Mouse (Mus musculus) adrenal gland, postnatal 36 days (tissue): ENCODE measurements at regions not wholly inside any gene's neighbourhood (a gene's known extent, or its start where the extent isn't known, plus 50 kb on each side); places are given as distances from the start of the nearest gene placed in this dataset.

Experiments
- DNase-seq, 2 experiments: peaks; one replicate each; pipeline ENCODE4 v3.0.0; 2021; ENCODE audit warnings: mixed read lengths in 1 of 2

GRCm38 (mm10) chr13:44145441-44145840 is 360.9 kb downstream of the Cd83 start:
- DNase-seq, result no peak

GRCm38 (mm10) chr13:44147841-44148240 is 363.3 kb downstream of the Cd83 start:
- no peak for DNase-seq

DNA sequence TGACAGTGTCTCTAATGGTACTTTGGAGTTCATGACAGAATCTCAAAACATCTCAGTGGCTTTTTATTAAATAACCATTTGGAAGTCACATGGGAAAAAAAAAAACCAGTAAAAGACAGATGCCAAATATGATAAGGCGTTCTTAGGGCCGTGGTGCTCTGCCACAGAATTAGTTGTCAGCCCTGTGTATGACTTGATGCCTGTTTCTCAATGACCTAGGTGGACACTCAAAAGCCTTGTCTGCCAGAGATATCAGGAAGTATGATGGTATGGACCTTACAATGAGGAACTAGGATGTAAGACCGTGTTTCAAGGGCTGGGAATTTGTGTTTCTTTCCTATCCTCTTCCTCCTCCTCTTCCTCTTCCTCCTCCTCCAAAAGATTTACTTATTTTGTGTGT is 364.9 kb downstream of the Cd83 start:
- DNase-seq, result no peak

DNA sequence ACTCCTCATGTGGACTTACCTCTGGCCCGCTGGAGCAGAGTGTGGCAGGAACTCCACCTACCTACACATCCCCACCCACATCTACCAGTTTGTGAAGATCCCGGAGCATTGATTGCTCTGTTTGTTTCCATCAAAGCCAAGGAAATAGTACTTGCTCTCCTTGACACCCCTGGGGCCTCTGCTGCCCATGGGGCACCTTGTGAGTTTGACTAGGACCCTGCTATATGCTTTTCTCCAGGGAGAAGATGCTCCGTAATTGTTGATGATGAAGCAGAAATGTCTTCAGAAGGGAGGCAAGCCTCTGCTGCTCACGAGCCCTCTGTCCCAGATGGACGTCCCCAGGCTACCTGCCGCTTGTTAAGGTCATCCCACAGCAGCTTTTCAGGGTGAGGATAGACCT is 367.0 kb downstream of the Cd83 start:
- DNase-seq, result no peak

- no peak for DNase-seq
Measured at GRCm38 (mm10) chr13:44152806-44153613, 368.4 kb downstream of the Cd83 start.

- no peak for DNase-seq
Measured at GRCm38 (mm10) chr13:44153784-44154183, 369.2 kb downstream of the Cd83 start.

DNA sequence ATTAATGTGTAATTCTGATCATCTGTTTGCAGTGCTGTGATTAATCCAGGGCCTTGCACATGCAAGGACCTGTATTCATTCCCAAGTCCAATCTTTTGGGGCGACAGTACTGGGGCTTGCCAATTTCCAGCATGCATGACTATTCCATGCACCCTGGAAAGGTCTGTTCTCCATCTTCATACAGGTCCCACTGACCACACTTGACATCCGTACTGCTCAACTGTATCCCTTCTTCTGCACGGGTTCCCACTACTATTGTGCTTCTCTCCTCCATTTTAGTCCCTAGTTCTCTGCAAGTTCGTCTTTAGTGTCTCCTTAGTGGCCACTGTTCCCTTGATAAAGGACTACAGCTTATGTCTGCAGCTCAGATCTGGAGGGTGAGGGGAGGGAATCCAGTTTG is 371.4 kb downstream of the Cd83 start:
- no peak for DNase-seq

DNA sequence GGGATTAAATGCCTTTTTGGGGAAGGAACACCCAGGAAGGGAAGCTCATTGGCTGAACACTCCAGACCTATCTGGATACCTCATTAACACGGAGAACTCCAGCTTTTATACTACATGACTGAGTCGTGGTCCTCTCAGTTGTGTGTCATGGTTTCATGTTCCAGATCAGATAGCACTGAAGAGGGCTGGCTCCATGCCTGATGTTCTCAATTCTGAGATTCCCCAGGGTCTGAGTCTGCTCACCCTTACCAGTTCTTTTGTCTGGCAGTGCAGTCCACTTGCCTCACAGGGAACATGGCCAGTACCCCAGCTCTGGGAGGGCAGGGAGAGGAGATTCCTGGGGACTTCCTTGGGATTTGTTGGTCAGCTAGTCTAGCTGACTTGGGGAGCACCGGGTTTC is 372.0 kb downstream of the Cd83 start:
- DNase-seq, result no peak

DNA sequence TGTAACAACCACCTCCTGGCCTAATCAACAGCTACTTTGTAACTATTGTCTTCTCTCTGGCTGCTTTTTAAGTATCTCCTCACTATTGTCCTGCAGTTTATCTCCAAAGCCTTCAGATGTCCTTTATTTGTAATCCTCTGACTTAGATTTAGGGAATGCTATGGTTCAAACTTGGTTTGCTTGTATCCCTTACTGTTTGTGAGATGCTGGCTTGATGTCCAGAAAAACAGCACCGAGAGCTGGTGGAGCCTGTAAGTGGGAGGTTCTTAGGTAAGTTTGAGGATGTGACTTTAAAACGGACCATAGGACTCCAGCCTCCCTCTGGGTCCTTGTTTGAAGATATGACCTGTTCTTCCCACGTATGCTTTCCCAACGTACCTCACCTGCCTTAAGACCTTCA is 372.7 kb downstream of the Cd83 start:
- no peak for DNase-seq

- no peak for DNase-seq
Measured at GRCm38 (mm10) chr13:44158364-44158763, 373.8 kb downstream of the Cd83 start.

- DNase-seq, result no peak
Measured at GRCm38 (mm10) chr13:44159346-44159745, 374.8 kb downstream of the Cd83 start.

DNA sequence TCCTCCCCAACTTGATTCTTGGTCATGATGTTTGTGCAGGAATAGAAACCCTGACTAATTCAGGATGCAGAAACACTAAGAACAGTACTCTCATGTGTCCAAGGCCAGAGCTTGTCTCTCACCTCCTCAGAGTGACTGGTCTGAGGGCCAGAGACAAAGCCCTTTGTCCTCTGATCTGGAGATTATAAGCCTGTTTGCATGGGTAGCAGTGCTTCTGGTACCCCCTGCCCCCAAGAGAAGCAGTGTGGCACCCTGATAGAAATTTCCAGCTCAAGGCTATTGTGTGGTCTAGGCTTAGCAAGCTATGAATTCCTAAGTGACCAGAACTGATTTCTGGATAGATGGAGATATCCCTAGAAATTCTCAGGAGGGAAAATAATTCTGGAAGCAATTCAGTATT is 380.2 kb downstream of the Cd83 start:
- no peak for DNase-seq

DNA sequence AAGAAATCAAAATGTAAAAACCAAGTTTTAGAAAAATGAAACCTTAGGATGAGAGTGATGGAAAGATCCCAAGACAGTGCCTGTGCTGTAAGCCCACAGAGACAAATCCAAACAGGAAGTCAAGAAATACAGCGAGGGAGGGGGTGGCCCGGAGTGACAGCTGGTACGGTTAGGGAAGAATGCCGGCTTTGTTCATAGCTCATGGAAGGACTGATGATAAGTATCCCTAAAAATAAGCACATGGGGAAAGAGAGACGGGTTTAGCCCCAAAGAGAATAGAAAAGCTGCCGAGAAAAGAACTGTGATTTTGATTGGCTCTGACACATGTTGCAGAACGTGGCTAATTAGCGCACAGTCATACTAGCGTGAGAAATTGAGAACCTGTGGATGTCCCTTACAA is 382.6 kb downstream of the Cd83 start:
- DNase-seq, result no peak

DNA sequence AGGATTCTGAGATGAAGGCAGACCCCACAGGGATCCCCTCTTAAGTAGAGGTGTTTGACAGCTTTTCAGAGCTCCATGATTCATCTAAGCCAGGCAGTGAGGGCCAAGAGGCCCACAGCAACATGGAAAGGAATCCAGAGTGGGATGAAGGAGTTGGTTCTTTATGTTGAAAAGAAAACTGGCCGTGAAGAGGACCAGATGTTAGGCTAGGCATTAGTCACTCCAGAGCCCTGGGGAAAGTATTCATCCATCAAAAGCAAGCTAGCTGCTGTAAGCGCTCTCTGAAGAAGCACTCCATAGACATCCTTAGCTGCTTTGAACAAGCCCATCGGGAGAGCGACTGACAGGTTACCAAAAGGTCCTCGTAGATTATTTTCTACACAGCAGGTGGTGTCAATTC is 383.6 kb downstream of the Cd83 start:
- no peak for DNase-seq

- no peak for DNase-seq
Measured at GRCm38 (mm10) chr13:44171639-44172038, 387.1 kb downstream of the Cd83 start.

GRCm38 (mm10) chr13:44172701-44173100 is 388.1 kb downstream of the Cd83 start:
- DNase-seq, result no peak

- DNase-seq, result no peak
Measured at GRCm38 (mm10) chr13:44174236-44174635, 389.7 kb downstream of the Cd83 start.

GRCm38 (mm10) chr13:44175300-44176036 is 390.9 kb downstream of the Cd83 start:
- DNase-seq, result no peak

GRCm38 (mm10) chr13:44176121-44176520 is 391.5 kb downstream of the Cd83 start:
- DNase-seq, result no peak

- DNase-seq, result no peak
Measured at GRCm38 (mm10) chr13:44178006-44178405, 393.4 kb downstream of the Cd83 start.

GRCm38 (mm10) chr13:44180384-44180783 is 395.8 kb downstream of the Cd83 start:
- no peak for DNase-seq

DNA sequence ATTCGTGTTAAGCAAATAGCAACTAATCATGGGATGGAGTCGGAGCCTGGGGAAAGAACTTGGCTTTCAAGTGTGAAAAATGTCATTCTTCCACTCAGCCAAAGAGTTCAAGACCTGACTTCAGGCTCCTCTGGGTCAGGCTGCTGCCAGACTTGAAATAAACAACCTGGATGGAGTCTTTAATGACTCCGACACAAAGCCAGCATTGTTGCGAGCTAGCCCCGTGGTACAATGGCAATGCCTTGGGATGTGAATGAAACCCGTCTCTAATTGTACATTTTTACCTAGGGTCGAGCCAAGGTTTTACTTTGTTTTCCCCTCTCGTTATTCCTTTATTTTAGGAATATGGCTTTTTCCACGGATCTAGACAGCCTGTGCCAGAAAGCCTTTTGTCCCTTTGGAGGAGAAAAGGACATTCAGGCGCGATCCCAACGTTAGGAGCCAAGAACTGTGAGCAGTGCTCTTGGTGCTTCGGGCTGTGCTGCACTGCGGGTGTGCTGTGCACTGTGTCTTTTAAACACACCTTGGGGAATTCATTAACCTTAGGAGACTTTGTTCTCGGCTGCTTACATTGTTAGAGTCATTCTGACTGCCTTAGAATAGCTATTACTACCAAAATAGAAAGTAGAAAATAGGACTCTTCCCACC is 398.1 kb downstream of the Cd83 start:
- DNase-seq, result no peak

GRCm38 (mm10) chr13:44195365-44195764 is 410.8 kb downstream of the Cd83 start:
- peak in 1 of 2 experiments; percentile 30 for DNase-seq
